Mouse (Mus musculus) CD4-positive, CD25-positive, alpha-beta regulatory T cell, adult 4 months (primary cell): ENCODE measurements at regions not wholly inside any gene's neighbourhood (a gene's known extent, or its start where the extent isn't known, plus 50 kb on each side); places are given as distances from the start of the nearest gene placed in this dataset.

ENCODE experiments used
- ATAC-seq: one replicate; pipeline ENCODE4 v1.8.0; 2017

GRCm38 (mm10) chr13:101422082-101422481 lies 345.9 kb downstream of the Pik3r1 start:
- ATAC-seq: no peak

GRCm38 (mm10) chr13:101419457-101420025 lies 348.5 kb downstream of the Pik3r1 start:
- no peak for ATAC-seq

GRCm38 (mm10) chr13:101418272-101418671 lies 349.7 kb downstream of the Pik3r1 start:
- no peak for ATAC-seq

- no peak for ATAC-seq
Measured at GRCm38 (mm10) chr13:101408885-101409284, 359.1 kb downstream of the Pik3r1 start.

DNA sequence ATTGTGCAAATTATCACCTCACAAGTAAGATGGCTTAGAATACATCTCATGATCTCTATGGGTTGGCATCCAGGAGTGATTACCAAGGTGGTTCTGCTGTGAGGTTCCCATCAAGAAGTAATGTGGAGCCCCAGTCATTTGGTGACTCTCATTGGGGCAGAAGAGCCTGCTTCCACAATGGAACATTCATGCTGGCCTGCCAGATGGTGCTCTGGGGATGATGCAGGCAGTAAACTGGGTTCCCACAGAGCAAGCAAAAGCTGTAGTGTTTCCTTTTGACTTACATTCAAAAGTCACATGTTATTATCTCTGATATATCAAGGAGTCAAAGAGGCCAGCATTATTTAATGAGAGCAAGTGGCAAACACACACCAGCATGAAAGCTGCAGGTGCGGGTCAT lies 360.4 kb downstream of the Pik3r1 start:
- ATAC-seq: no peak

- ATAC-seq: no peak
Measured at GRCm38 (mm10) chr13:101373581-101374189, 394.3 kb downstream of the Pik3r1 start.

GRCm38 (mm10) chr13:101371906-101372305 lies 396.1 kb downstream of the Pik3r1 start:
- no peak for ATAC-seq

- no peak for ATAC-seq
Measured at GRCm38 (mm10) chr13:101368170-101368569, 399.8 kb downstream of the Pik3r1 start.

GRCm38 (mm10) chr13:101355363-101355762 lies 412.7 kb downstream of the Pik3r1 start:
- no peak for ATAC-seq

GRCm38 (mm10) chr13:101351123-101351522 lies 416.9 kb downstream of the Pik3r1 start:
- ATAC-seq: no peak

DNA sequence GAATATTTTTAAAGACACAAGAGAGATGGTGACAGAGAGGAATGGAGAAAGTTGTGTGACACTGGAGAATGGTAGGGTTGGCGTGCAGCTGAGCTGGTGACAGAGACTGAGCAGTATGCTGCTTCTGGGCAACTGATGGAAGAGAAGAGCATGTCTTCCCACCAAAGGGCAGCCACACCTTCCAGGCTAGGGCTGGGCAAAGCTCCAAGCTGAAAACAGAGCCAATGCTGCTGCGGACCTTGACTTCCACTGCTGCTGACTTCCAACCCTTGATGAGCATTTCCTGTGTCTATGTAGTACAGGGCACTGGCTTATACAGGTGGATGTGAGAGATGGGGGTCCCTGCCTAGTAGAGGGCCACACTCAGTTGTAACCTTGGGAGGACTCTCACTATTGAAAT lies 418.7 kb downstream of the Pik3r1 start:
- no peak for ATAC-seq

GRCm38 (mm10) chr13:101338280-101338872 lies 429.6 kb downstream of the Pik3r1 start:
- no peak for ATAC-seq

DNA sequence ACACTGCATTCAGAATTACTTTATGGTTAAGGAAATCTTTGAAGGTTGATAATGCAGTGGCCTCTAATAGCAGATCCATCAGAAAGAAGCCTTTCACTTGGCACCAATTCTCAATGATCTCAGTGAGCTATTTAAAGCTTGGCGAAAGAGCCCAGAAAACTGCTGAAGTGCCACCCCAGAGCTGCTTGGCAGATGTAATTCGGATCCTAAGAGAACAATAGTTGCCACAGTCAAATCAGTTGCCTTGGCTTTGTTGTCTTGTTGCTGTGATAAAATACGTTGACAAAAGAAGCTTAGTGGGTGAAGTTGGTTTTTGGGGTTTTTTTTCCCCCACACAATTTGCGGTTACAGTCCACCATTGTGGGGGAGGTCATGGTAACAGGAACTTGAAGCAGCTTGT lies 449.4 kb downstream of the Pik3r1 start:
- no peak for ATAC-seq

- ATAC-seq: no peak
Measured at GRCm38 (mm10) chr13:101316336-101316735, 451.7 kb downstream of the Pik3r1 start.

DNA sequence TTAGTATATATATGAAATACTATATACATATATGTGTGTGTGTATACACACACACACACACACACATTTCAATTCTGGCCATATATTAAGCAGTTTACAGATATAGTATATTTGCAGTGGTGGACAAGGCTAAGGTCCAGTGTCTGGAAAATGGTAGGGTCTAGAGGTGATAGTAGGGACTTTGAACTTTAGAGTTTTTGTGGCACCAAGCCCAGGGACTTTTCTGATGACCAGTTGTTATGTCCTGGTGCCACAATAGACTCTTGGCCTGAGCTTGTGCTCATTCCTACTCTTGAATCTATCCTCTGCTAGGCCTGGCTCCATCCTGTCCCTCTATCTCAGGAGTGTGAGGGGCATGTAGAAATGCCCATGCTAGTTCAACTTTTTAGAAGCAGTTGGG lies 454.0 kb downstream of the Pik3r1 start:
- ATAC-seq: no peak

DNA sequence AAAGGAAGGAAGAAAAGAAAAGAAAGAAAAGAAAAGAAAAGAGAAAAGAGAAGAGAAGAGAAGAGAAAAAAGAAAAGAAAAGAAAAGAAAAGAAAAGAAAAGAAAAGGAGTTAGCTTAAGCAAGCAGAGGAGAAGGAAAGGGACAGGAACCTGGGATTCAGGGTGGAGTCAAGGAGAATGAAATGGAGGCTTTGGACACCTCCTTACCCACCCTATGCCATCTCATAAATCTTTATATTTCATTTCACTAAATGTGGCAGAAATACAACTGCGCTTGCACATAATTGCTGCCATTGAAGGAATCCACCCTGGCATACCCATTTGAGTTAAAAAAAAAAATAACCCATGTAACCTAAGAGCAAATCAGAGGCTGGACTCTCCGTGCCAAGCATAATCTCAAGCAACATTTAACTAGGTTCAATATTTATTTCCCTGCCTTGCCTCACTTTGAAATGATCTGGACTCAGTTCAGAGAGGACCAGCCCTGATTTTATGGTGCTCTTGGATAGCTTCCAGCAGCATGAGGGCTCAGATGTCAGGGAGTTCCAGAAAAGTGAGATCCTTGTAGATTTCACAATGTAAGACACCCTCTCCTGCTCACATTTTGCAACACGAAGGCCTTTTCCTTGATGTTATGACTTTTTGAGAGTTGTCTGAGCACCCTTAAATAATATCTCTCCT lies 456.2 kb downstream of the Pik3r1 start:
- ATAC-seq: no peak

GRCm38 (mm10) chr13:101308724-101309123 lies 459.3 kb downstream of the Pik3r1 start:
- no peak for ATAC-seq

DNA sequence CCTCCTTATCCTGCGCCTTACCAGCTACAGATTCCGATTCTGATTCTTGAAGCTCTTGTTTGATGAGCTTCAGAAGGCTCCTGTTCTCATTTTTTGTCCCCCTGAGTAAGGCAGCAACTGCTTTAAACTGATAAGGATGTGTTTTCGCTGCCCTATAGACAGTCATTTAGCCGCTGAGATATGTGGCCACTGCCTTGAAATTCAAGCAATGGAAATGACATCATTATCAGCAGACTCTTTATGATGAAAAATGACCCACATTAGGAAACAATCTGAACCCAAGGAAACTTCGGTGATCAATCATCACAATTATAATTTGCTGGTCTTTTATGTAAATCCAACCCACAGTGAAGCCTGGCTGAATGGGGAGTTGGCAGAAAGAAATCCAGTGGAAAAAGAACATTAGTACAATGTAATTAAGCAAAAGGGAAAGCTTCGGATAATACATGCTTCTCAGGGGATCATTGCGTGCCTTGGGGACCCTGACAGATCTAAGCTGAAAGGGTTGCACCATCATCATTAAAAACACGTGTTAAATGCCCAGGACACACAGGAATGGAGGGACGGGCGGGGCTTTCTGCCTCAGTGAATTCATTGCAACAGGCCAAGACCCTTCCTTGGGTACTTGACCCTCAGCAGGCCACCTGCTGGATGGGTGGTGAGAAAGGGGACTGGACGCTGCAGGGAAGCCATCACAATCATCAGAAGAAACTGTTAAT lies 462.2 kb downstream of the Pik3r1 start:
- no peak for ATAC-seq

GRCm38 (mm10) chr13:101305063-101305462 lies 463.0 kb downstream of the Pik3r1 start:
- no peak for ATAC-seq

- ATAC-seq: no peak
Measured at GRCm38 (mm10) chr13:101301361-101301760, 466.7 kb downstream of the Pik3r1 start.

- no peak for ATAC-seq
Measured at GRCm38 (mm10) chr13:101289407-101289806, 456.2 kb upstream of the Slc30a5 start.

GRCm38 (mm10) chr13:101287131-101287530 lies 453.9 kb upstream of the Slc30a5 start:
- no peak for ATAC-seq
